Mouse (Mus musculus) left cerebral cortex, postnatal 25 days (tissue): ENCODE results near the gene BC030870. TPM values are rescaled to one million over a fixed set of nuclear protein-coding genes. Genes with fewer than 3 reads are reported as not detected.

Experiments used
- microRNA-seq, 2 experiments: library from miRNA; unstranded; fragments of <30 nt; microRNA quantifications; one replicate each; pipeline ENCODE4 v1.2.0; 2022
- total RNA-seq, 2 experiments: library from RNA; stranded (reverse); gene quantifications; 2 replicates each; pipeline ENCODE4 v1.2.3; 2021

BC030870 gene
- total RNA-seq, 2 experiments from 2014 or later: not detected

Small RNAs within 50 kb of the gene (microRNA-seq; reads per million reads assigned to microRNA genes)
- 0 reads per million in 2 experiments for gene Gm24333

Other genes with a start within 250 kb of the BC030870 start
- 10 to 100 TPM; 20.7 to 24.9 TPM for gene Tmem192, start 182.4 kb downstream of the BC030870 start, total RNA-seq
- gene Trim75, start 141.7 kb downstream of the BC030870 start, total RNA-seq: not detected
- not detected for gene Trim61, start 111.0 kb downstream of the BC030870 start, total RNA-seq
- gene Trim60, start 111.0 kb downstream of the BC030870 start, total RNA-seq: not detected
- not detected for gene Apela, start 92.2 kb downstream of the BC030870 start, total RNA-seq
- not detected for gene Gm10663, start 54.5 kb downstream of the BC030870 start, total RNA-seq